Mouse (Mus musculus) stomach, embryonic 14.5 days (tissue): ENCODE data around the gene Ociad2. TPM values are rescaled to one million over a fixed set of nuclear protein-coding genes. Genes with fewer than 3 reads are reported as not detected.

Source experiments
- ATAC-seq: fragments of 200-750 bp; cut with Nextera tagmentation; 2 replicates; pipeline ENCODE4 v1.8.0; 2017; ENCODE audit warnings: low read depth, moderate TSS enrichment; ENCODE audit not compliant: insufficient number of reproducible peaks, insufficient read depth, low FRiP score
- H3K27ac ChIP-seq: fragments of 300-500 bp; sonication (generic); 2 replicates; pipeline ENCODE4 v1.5.1; 2014; ENCODE audit warnings: mild to moderate bottlenecking, low read length, moderate library complexity, mixed read lengths
- H3K27me3 ChIP-seq: fragments of 300-500 bp; sonication (generic); 2 replicates; pipeline ENCODE4 v1.6.1; 2014; ENCODE audit warnings: low read length, control low read depth, mixed read lengths; ENCODE audit not compliant: control insufficient read depth, insufficient read depth
- H3K36me3 ChIP-seq: fragments of 300-500 bp; sonication (generic); 2 replicates; pipeline ENCODE4 v1.6.1; 2014; ENCODE audit warnings: mild to moderate bottlenecking, control low read depth, low read length, moderate library complexity, mixed read lengths; ENCODE audit not compliant: control insufficient read depth, insufficient read depth
- H3K4me1 ChIP-seq: fragments of 300-500 bp; sonication (generic); 2 replicates; pipeline ENCODE4 v1.6.1; 2014; ENCODE audit warnings: low read length, control low read depth, mixed read lengths; ENCODE audit not compliant: control insufficient read depth, insufficient read depth
- H3K4me2 ChIP-seq: fragments of 300-500 bp; sonication (generic); replicated peaks from 2 replicates; pipeline ENCODE4 v1.6.1; 2014; ENCODE audit warnings: low read depth, low read length, control low read depth
- H3K4me3 ChIP-seq: fragments of 300-500 bp; sonication (generic); 2 replicates; pipeline ENCODE4 v1.5.1; 2014; ENCODE audit warnings: low read depth, low read length, control low read depth
- H3K9ac ChIP-seq: fragments of 300-500 bp; sonication (generic); replicated peaks from 2 replicates; pipeline ENCODE4 v1.6.1; 2014; ENCODE audit warnings: low read depth, mild to moderate bottlenecking, control low read depth, low read length, moderate library complexity, mixed read lengths
- H3K9me3 ChIP-seq: fragments of 300-500 bp; sonication (generic); 2 replicates; pipeline ENCODE4 v1.6.1; 2016; ENCODE audit warnings: low read depth, low read length, control low read depth; ENCODE audit not compliant: control insufficient read depth
- WGBS: fragments of 180-500 bp; shearing (Covaris S2); extraction: QIAGEN DNeasy Blood & Tissue Kit; methylation state at CpG from one replicate; pipeline ENCODE4 v1.1.7; 2014; 5-methylcytosine and 5-hydroxymethylcytosine counted together
- polyA plus RNA-seq: library from polyadenylated mRNA; unstranded; fragments of >200 nt; fragmentation: Nextera tagmentation; extraction: Ambion mirVana; gene quantifications from 2 replicates; pipeline ENCODE4 v1.2.1, GENCODE M21; 2014

The Ociad2 gene
- polyA plus RNA-seq, 1 experiment from 2014 or later = 55.7 TPM

- no peaks in the 10 kb centered on the region for H3K27me3 ChIP-seq
- H3K36me3 ChIP-seq = no peaks in the 10 kb centered on the region
- no peaks in the 10 kb centered on the region for H3K9me3 ChIP-seq
- 81% methylated on average over 7 of the region's 7 CpGs for WGBS
- no peak overlapping the region for H3K4me3 ChIP-seq
- no peak overlapping the region for H3K27ac ChIP-seq
- no peak overlapping the region for H3K4me2 ChIP-seq
- no peak overlapping the region for H3K9ac ChIP-seq
- 0 out of 2 replicates have a peak, but pooled peaks cover 5% of the 10 kb centered on the region for H3K4me1 ChIP-seq
- ATAC-seq = no peak
These were observed 21.5 kb upstream of the Ociad2 start for GRCm38 (mm10) chr5:73362338-73362737.

- ATAC-seq = no peak
- Histone ChIP-seq H3K9ac (no peak overlapping the region), H3K27me3 (no peaks in the 10 kb centered on the region), H3K4me2 (peak overlapping the region; percentile 26), H3K4me1 (0 out of 2 replicates have a peak, but pooled peaks cover 5% of the 10 kb centered on the region), H3K36me3 (no peaks in the 10 kb centered on the region), H3K4me3 (no peak overlapping the region), H3K9me3 (no peaks in the 10 kb centered on the region), H3K27ac (no peak overlapping the region)
- 24% methylated on average over 12 of the region's 12 CpGs for WGBS
These were observed 19.4 kb upstream of the Ociad2 start for GRCm38 (mm10) chr5:73360240-73360639.

GRCm38 (mm10) chr5:73359752-73360141 lies 18.9 kb upstream of the Ociad2 start:
- 38% methylated on average over 12 of the region's 12 CpGs for WGBS
- no peaks in the 10 kb centered on the region for H3K36me3 ChIP-seq
- no peaks in the 10 kb centered on the region for H3K27me3 ChIP-seq
- no peaks in the 10 kb centered on the region for H3K9me3 ChIP-seq
- no peak overlapping the region for H3K9ac ChIP-seq
- H3K4me1 ChIP-seq = 0 out of 2 replicates have a peak, but pooled peaks cover 5% of the 10 kb centered on the region
- H3K4me2 ChIP-seq = peak overlapping the region; percentile 26
- no peak for ATAC-seq
- H3K4me3 ChIP-seq = no peak overlapping the region
- H3K27ac ChIP-seq = no peak overlapping the region

- Histone ChIP-seq H3K27ac (no peak overlapping the region), H3K9ac (no peak overlapping the region), H3K27me3 (no peaks in the 10 kb centered on the region), H3K4me2 (peak overlapping the region; percentile 26; the same call in 1 of the 2 replicates), H3K36me3 (no peaks in the 10 kb centered on the region), H3K4me1 (0 out of 2 replicates have a peak, but pooled peaks cover 5% of the 10 kb centered on the region), H3K4me3 (no peak overlapping the region), H3K9me3 (no peaks in the 10 kb centered on the region)
- no peak; the same call in 1 of the 2 replicates for ATAC-seq
- WGBS = 79% methylated on average over 6 of the region's 6 CpGs
These were observed 18.4 kb upstream of the Ociad2 start for GRCm38 (mm10) chr5:73359134-73359751.

- ATAC-seq = peak; percentile 66; the same call in 1 of the 2 replicates
- H3K27ac ChIP-seq = no peak overlapping the region
These were observed 14.6 kb upstream of the Ociad2 start for GRCm38 (mm10) chr5:73355393-73355792.

GRCm38 (mm10) chr5:73353978-73354377 lies 13.2 kb upstream of the Ociad2 start:
- no peaks in the 10 kb centered on the region for H3K9me3 ChIP-seq
- H3K27me3 ChIP-seq = no peaks in the 10 kb centered on the region
- ATAC-seq = no peak
- no peak overlapping the region for H3K4me2 ChIP-seq
- no peak overlapping the region for H3K4me3 ChIP-seq
- H3K27ac ChIP-seq = no peak overlapping the region
- no peak overlapping the region for H3K9ac ChIP-seq
- 50% methylated on average over 3 of the region's 3 CpGs for WGBS
- 0 out of 2 replicates have a peak, but pooled peaks cover 2% of the 10 kb centered on the region for H3K4me1 ChIP-seq
- no peaks in the 10 kb centered on the region for H3K36me3 ChIP-seq

More at GRCm38 (mm10) chr5:73355393-73355792, 14.6 kb upstream of the Ociad2 start:
- Histone ChIP-seq H3K4me3 (no peak overlapping the region), H3K36me3 (no peaks in the 10 kb centered on the region), H3K4me1 (0 out of 2 replicates have a peak, but pooled peaks cover 7% of the 10 kb centered on the region), H3K9me3 (no peaks in the 10 kb centered on the region), H3K4me2 (no peak overlapping the region), H3K27me3 (no peaks in the 10 kb centered on the region), H3K9ac (no peak overlapping the region)
- WGBS = 68% methylated on average over 5 of the region's 5 CpGs

GRCm38 (mm10) chr5:73353519-73353918 lies 12.7 kb upstream of the Ociad2 start:
- Histone ChIP-seq H3K4me2 (no peak overlapping the region), H3K4me3 (no peak overlapping the region), H3K4me1 (0 out of 2 replicates have a peak, but pooled peaks cover 2% of the 10 kb centered on the region), H3K9me3 (no peaks in the 10 kb centered on the region), H3K27ac (no peak overlapping the region), H3K9ac (no peak overlapping the region), H3K27me3 (no peaks in the 10 kb centered on the region), H3K36me3 (no peaks in the 10 kb centered on the region)
- ATAC-seq = 0 out of 2 replicates have a peak, but pooled peaks have one; percentile 34
- WGBS = 39% methylated on average over 7 of the region's 7 CpGs

- H3K4me2 ChIP-seq = no peak overlapping the region
- no peaks in the 10 kb centered on the region for H3K27me3 ChIP-seq
- H3K4me3 ChIP-seq = no peak overlapping the region
- H3K9me3 ChIP-seq = no peaks in the 10 kb centered on the region
- WGBS = 90% methylated on average over 1 of the region's 1 CpGs
- no peak overlapping the region for H3K9ac ChIP-seq
- H3K27ac ChIP-seq = no peak overlapping the region
- 0 out of 2 replicates have a peak, but pooled peaks cover 2% of the 10 kb centered on the region for H3K4me1 ChIP-seq
- no peaks in the 10 kb centered on the region for H3K36me3 ChIP-seq
- no peak for ATAC-seq
These were observed 11.0 kb upstream of the Ociad2 start for GRCm38 (mm10) chr5:73351796-73352195.
